Mouse (Mus musculus) spleen, adult 2 months (tissue): ENCODE results near the gene Cpsf4. TPM values are rescaled to one million over a fixed set of nuclear protein-coding genes. Genes with fewer than 3 reads are reported as not detected.

Source experiments
- DNase-seq, 2 experiments: peaks; one replicate each; pipeline versions ENCODE4 v3.0.0 to v3.0.0-alpha.2; 2012 to 2021; ENCODE audit warnings: low spot score in 2 of 2, low read depth in 1 of 2
- H3K27ac ChIP-seq: fragments of 200-500 bp; 2 replicates; pipeline ENCODE4 v1.5.1; 2012; ENCODE audit warnings: low read length, inconsistent platforms; ENCODE audit not compliant: insufficient read depth
- H3K27me3 ChIP-seq: fragments of 200-500 bp; 2 replicates; pipeline ENCODE4 v1.6.1; 2012; ENCODE audit warnings: mild to moderate bottlenecking, moderate library complexity, low read length, inconsistent platforms; ENCODE audit not compliant: control insufficient read depth, insufficient read depth
- H3K36me3 ChIP-seq: fragments of 200-500 bp; 2 replicates; pipeline ENCODE4 v1.6.1; 2012; ENCODE audit warnings: mild to moderate bottlenecking, low read length, inconsistent platforms; ENCODE audit not compliant: control insufficient read depth, insufficient read depth
- H3K4me1 ChIP-seq: fragments of 200-500 bp; 2 replicates; pipeline ENCODE4 v1.6.1; 2011; ENCODE audit warnings: inconsistent platforms; ENCODE audit not compliant: control insufficient read depth, insufficient read depth, insufficient read length
- H3K4me3 ChIP-seq: fragments of 200-500 bp; 2 replicates; pipeline ENCODE4 v1.5.1; 2011; ENCODE audit warnings: mild to moderate bottlenecking, inconsistent platforms; ENCODE audit not compliant: insufficient read depth, insufficient read length; ENCODE audit errors: extremely low read depth
- CTCF ChIP-seq: fragments of 200-500 bp; IDR thresholded peaks from 2 replicates; pipeline ENCODE4 v1.5.1; 2011; ENCODE audit warnings: mild to moderate bottlenecking, inconsistent platforms; ENCODE audit not compliant: insufficient read depth, insufficient read length, insufficient replicate concordance; ENCODE audit errors: extremely low read depth
- POLR2A ChIP-seq: fragments of 200-500 bp; IDR thresholded peaks from 2 replicates; pipeline ENCODE4 v1.6.1; 2011; ENCODE audit warnings: low read depth, low read length, inconsistent platforms
- WGBS: fragments of 180-500 bp; shearing (Covaris S2); methylation state at CpG from one replicate; pipeline ENCODE4 v1.1.7; 2018; 5-methylcytosine and 5-hydroxymethylcytosine counted together
- polyA plus RNA-seq: library from polyadenylated mRNA; depleted of rRNA; stranded (reverse); fragments of >200 nt; gene quantifications from 2 replicates; pipeline ENCODE4 v1.2.3, GENCODE M21; 2012; rRNA removed

Cpsf4 gene
- polyA plus RNA-seq = 25.5 and 31.7 TPM in 2 replicates

DNA sequence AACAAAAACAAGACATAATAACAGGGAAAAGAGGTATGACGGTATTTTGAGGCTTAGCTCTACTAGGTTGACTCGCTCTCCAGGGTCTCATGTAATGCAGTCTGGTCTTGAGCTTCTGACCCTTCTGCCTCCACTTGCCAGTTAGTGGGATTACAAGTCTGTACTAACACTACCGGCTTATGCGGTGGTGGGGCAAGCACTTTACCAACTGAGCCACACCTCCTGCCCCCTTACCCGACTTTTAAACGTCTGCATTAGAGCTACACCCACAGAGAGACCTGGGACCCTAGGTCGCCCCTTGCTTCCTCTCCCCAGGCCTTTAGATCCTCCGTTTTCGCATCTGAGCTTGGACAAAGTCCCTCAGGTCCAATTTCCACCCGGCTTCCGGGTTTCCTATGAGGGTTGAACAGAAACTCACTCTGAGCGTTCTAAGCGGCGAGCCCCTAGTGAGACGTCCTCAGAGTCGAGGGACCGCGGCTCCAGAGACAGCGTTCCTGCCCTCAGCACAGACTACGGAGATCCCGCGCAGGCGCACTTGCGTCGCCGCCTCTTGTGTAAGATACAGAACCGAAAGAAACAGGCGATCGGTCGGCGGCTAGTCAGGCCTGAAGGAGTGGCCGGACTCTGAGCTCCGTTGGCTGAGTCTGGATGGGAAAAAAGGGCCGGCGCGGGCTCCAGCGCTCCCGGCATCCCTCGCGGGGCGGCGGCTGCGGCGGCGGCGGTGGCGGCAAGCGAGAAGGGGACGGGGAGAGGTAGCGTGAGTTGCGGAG lies at the start of gene Cpsf4, which contains the start of gene Ptcd1:
TSS of gene Cpsf4 (plus strand) at position 678 of the 770 bp plus-strand sequence.
TSS of gene Ptcd1 (minus strand) at position 573 of the 770 bp plus-strand sequence.
- peaks cover 9% of the 10 kb centered on the region for H3K36me3 ChIP-seq
- H3K4me3 ChIP-seq = peak within 1 kb of the TSS; percentile 84
- H3K4me1 ChIP-seq = peaks cover 9% of the 10 kb centered on the region; the same call in 1 of the 2 replicates
- H3K27me3 ChIP-seq = no peaks in the 10 kb centered on the region
- TF ChIP-seq POLR2A = peak; percentile 57
- TF ChIP-seq CTCF = no peak
- DNase-seq = peak; percentile 95 to 98
- under 1% methylated on average over 51 of the region's 51 CpGs for WGBS
- H3K27ac ChIP-seq = peak within 1 kb of the TSS; percentile 70

DNA sequence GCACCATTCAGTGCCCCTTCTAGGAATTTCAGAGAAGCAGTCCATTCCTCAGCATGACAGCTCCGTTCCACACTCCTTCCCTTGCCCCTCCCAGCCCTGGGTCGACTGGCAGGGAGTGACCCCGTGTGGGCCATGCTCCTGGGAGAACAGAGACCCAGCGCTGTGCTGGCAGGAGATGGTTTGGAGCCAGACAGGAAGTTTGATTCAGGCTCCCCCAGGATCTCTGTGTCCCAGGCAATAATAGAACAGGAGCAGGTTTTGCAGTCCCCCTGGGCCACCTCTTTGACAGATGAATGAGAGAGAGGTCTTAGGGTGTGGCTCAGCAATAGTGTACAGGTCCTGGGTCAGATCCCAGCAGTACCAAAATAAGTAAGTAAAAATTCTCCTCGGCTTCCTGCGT lies 49.0 kb upstream of the Cpsf4 start:
- TF ChIP-seq CTCF = no peak
- TF ChIP-seq POLR2A = no peak
- no peak overlapping the region for H3K4me3 ChIP-seq
- DNase-seq = no peak
- no peak overlapping the region; the same call in 1 of the 2 replicates for H3K27ac ChIP-seq
- H3K36me3 ChIP-seq = peaks cover 21% of the 10 kb centered on the region
- WGBS = 80% methylated on average over 6 of the region's 6 CpGs
- H3K27me3 ChIP-seq = no peaks in the 10 kb centered on the region
- H3K4me1 ChIP-seq = peaks cover 14% of the 10 kb centered on the region; the same call in 1 of the 2 replicates

DNA sequence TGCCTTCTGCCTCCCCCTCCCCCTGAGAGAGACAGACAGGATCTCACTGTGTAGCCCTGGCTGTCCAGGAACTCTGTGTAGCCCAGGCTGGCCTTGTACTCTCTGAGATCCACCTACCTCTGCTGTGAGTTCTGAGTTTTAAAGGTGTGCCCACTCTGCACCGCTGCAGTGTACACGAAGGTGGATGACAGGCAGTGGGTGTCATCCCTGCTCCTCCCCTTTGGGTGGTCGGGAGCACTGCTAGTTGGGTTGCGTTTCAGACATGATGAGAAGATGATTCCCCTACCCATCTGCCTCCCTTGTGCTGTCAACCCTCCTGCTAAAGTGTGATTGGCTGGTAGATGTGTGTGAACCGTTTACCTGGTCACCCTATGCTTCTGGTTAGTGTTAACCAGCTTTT lies 48.6 kb upstream of the Cpsf4 start:
- 91% methylated on average over 5 of the region's 5 CpGs for WGBS
- TF ChIP-seq CTCF (no peak), POLR2A (no peak)
- Histone ChIP-seq H3K27ac (no peak overlapping the region), H3K4me3 (no peak overlapping the region), H3K4me1 (peaks cover 14% of the 10 kb centered on the region; the same call in 1 of the 2 replicates), H3K27me3 (no peaks in the 10 kb centered on the region), H3K36me3 (peaks cover 24% of the 10 kb centered on the region)
- no peak for DNase-seq

DNA sequence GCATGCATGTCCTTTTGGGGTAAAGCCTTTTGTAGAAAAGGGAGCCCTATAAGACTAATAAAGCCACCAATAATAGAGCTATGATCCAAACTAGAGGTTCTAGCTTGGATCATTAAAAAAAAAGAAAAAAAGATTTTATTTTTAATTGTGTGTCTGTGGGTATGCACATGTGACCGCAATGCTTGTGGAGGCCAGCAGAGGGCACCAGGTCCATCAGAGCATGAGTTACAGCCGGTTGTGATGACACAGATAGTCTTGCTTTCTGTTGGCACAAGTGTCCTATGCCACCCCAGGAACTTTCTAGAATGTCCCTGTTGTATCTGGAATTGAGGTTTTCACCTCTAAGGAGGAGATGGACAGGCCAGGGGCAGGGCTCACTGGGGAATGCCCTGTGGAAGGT lies 47.6 kb upstream of the Cpsf4 start:
- WGBS = 92% methylated on average over 2 of the region's 2 CpGs
- H3K4me1 ChIP-seq = peaks cover 9% of the 10 kb centered on the region; the same call in 1 of the 2 replicates
- no peak overlapping the region for H3K4me3 ChIP-seq
- H3K36me3 ChIP-seq = peaks cover 31% of the 10 kb centered on the region
- no peak overlapping the region for H3K27ac ChIP-seq
- no peak for DNase-seq
- no peaks in the 10 kb centered on the region for H3K27me3 ChIP-seq
- no peak for TF ChIP-seq POLR2A
- no peak for TF ChIP-seq CTCF

DNA sequence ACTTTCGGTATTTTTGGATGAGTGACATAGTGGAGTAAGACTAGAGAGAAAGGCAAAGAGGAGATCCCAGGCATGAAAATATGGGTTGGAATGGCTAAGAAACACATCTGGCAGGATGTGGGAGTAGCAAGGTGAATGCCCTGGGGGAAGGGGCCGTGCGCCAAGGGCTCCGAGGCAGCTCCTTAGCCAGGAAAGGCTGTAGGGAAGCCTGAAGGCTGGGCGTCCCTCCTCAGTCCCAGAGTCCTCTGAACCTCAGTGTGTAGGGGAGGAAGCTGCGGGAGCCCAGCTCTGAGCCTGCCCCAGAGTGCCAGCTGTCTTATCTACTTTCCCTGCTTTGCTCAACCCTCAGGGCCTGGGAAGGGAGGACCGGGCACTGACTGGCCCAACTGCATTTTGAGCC lies 46.1 kb upstream of the Cpsf4 start:
- TF ChIP-seq POLR2A = no peak
- no peak for TF ChIP-seq CTCF
- 83% methylated on average over 7 of the region's 7 CpGs for WGBS
- H3K36me3 ChIP-seq = peaks cover 45% of the 10 kb centered on the region

DNA sequence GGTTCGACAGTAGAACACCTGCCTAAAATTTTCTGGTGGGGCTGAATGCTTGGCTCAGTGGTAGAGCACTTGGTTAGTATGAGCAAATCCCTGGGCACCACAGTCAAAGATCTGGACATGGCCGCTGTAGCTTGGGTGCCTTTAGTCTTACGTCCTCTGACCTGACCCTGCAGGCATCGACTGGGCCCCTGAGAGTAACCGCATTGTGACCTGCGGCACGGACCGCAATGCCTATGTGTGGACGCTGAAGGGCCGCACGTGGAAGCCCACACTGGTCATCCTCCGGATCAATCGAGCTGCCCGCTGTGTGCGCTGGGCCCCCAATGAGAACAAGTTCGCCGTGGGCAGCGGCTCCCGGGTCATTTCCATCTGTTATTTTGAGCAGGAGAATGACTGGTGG lies 43.6 kb upstream of the Cpsf4 start:
- TF ChIP-seq POLR2A (no peak), CTCF (no peak)
- Histone ChIP-seq H3K36me3 (peaks cover 56% of the 10 kb centered on the region), H3K4me3 (no peak overlapping the region), H3K27ac (no peak overlapping the region), H3K4me1 (peaks cover 2% of the 10 kb centered on the region; the same call in 1 of the 2 replicates), H3K27me3 (no peaks in the 10 kb centered on the region)
- DNase-seq = no peak
- WGBS = 91% methylated on average over 19 of the region's 19 CpGs

More for the DNA sequence above, 46.1 kb upstream of the Cpsf4 start:
- Histone ChIP-seq H3K27me3 (no peaks in the 10 kb centered on the region), H3K4me3 (no peak overlapping the region), H3K4me1 (peaks cover 7% of the 10 kb centered on the region; the same call in 1 of the 2 replicates), H3K27ac (no peak overlapping the region)
- DNase-seq = no peak

DNA sequence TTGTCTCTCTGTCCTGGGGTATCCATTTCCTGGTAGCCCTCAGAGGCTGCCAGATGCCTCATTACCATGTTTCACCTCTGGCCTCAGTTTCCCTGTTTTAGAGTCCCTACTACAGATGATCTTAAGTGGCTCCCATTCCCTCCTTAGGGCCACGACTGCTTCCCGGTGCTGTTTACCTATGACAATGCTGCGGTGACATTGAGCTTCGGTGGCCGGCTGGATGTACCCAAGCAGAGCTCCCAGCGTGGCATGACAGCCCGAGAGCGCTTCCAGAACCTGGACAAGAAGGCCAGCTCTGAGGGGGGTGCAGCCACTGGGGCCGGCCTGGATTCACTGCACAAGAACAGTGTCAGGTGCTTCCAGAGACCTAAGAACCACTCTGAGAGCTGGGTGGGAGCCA lies 40.4 kb upstream of the Cpsf4 start:
- H3K4me1 ChIP-seq = no peaks in the 10 kb centered on the region
- H3K36me3 ChIP-seq = peaks cover 64% of the 10 kb centered on the region
- H3K27ac ChIP-seq = no peak overlapping the region
- H3K27me3 ChIP-seq = no peaks in the 10 kb centered on the region
- no peak for TF ChIP-seq POLR2A
- TF ChIP-seq CTCF = no peak
- H3K4me3 ChIP-seq = no peak overlapping the region
- DNase-seq = no peak
- WGBS = 94% methylated on average over 9 of the region's 9 CpGs
